ENCODE assay signal across 8 mouse cellular contexts in the genomic region with DNA sequence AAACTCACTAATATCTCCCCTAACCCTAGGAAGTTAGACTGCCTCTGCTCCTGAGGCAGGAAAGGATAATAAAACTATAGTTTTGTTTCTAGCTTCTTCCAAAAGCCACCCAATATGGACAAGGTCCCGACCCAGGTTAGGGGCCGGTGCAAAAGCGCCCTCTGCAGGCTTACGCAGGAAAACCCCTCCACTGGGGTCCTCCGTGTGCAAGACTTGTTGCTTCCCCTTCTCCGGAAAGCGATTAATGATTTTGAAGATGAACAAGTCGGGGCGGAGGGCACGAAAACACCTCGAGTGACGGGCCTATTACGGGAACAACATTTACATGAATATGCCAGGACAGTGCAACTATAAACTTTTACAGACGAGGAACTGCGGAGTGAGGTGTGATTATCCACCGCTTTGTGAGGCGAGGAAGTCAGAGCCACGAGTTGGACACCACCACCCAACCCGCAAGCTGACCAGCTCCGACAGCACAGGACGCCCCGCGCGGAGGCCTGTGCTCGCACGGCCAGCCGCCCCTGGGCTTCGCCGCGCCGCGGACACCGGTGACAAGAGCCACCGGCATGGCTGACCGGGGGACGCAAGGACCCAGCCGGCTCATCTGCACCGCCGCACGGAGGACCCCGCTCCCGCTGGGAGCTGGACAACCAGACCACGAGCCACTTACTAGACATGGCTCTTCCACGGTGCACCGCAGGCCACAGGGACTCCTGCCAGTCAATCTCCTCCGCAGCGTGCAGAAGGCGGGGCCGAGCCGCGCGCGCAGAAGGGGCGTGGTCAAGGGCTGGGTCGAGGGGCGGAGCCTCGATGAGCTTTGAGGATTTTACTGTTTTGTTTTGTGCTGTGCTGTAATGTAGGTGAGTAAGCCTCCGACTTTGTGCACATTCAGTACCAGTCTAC. TPM values are rescaled to one million over a fixed set of nuclear protein-coding genes. Genes with fewer than 3 reads are reported as not detected.
DNase-seq lines count a peak whose midpoint lies in the region; ATAC-seq lines count a peak whose summit lies in the region.

A gene (minus strand): TSS at position 731 of the 903 bp plus-strand sequence.

- peak within 1 kb of the TSS; percentile 92 for H3K27ac ChIP-seq in hindbrain, embryonic 15.5 days (replicated peaks)

- no peaks in the 10 kb centered on the region for H3K27me3 ChIP-seq in hindbrain, embryonic 15.5 days

- H3K4me3 ChIP-seq in hindbrain, embryonic 15.5 days = peak within 1 kb of the TSS; percentile 98

- H3K9me3 ChIP-seq in hindbrain, embryonic 15.5 days = no peaks in the 10 kb centered on the region

- H3K4me2 ChIP-seq in hindbrain, embryonic 15.5 days = peak within 1 kb of the TSS; percentile 83

- peak; percentile 98 for ATAC-seq in hindbrain, embryonic 15.5 days (ENCODE audit: low FRiP score, low read depth)

- H3K36me3 ChIP-seq in hindbrain, embryonic 15.5 days = peaks cover 12% of the 10 kb centered on the region

- peak within 1 kb of the TSS; percentile 76 for H3K9ac ChIP-seq in hindbrain, embryonic 15.5 days

- WGBS in hindbrain, embryonic 15.5 days = under 1% methylated on average over 58 of the region's 58 CpGs

- peak; percentile 88 for DNase-seq in R1 (ENCODE audit: low read depth, low spot score)
- DNase-seq in cerebellum, postnatal 25 days = peak; percentile 95 to 97
- peak; percentile 92 to 94 for DNase-seq in frontal cortex, postnatal 36 days (ENCODE audit: low spot score in 2 of 2)
- DNase-seq in left cerebral cortex, adult 11 months (ENCODE audit: low spot score) = peak; percentile 83
- DNase-seq in lung, postnatal 4 days = peak; percentile 94 to 96
- peak; percentile 82 for DNase-seq in retina, postnatal 7 days (ENCODE audit: low read depth, low spot score)
- DNase-seq in urinary bladder, adult 2 months (ENCODE audit: low spot score) = peak; percentile 93

- peaks cover 14% of the 10 kb centered on the region for H3K4me1 ChIP-seq in hindbrain, embryonic 15.5 days (replicated peaks)

RNA-seq across cellular contexts. Expression of the gene that starts here (rescaled TPM):
- polyA plus RNA-seq in hindbrain, embryonic 15.5 days (2015; fragmentation: Nextera tagmentation; extraction: Ambion mirVana) = 46.9 and 49.8 TPM in 2 replicates
- 30.8 and 30.9 TPM in 2 replicates for polyA plus RNA-seq in urinary bladder, adult 2 months (2012; rRNA removed)

Comparison
In these comparisons a context has a peak if more than half of its experiments do, and no peak if none do; other contexts are left out.
1. Peak in every context shown above with its lines: DNase-seq, ATAC-seq, H3K4me3 ChIP-seq and H3K27ac ChIP-seq.